Mouse (Mus musculus): Measurements from ENCODE around the gene Olfr1076.
"Not testable (repeated sequence)": the region's sequence is repeated elsewhere in the genome, so short reads cannot be mapped to it uniquely, and the experiment has no call there.

Gene Olfr1076

GRCm38 (mm10) chr2:86508161-86508560 lies at the start of gene Olfr1076:
Olfr1076 (plus strand) TSS chr2:86508461.
- DNase-seq (ENCODE audit: low spot score) = no peak

- no peak for DNase-seq (ENCODE audit: low spot score)
These were observed 47.8 kb upstream of the Olfr1076 start for GRCm38 (mm10) chr2:86460434-86460833.

- peak; percentile 82 for DNase-seq (ENCODE audit: low spot score)
These were observed 43.7 kb upstream of the Olfr1076 start for GRCm38 (mm10) chr2:86464442-86465109.

- no peak for DNase-seq (ENCODE audit: low spot score)
These were observed 21.0 kb upstream of the Olfr1076 start, which contains the start of gene Olfr228 for GRCm38 (mm10) chr2:86487286-86487685. Olfr228 (minus strand) TSS chr2:86487386.

GRCm38 (mm10) chr2:86530991-86531390 lies 22.7 kb downstream of the Olfr1076 start:
- no peak for DNase-seq (ENCODE audit: low spot score)

- no peak for DNase-seq (ENCODE audit: low spot score)
These were observed 34.1 kb downstream of the Olfr1076 start, which contains the start of gene Olfr1079 for GRCm38 (mm10) chr2:86542380-86542779. Olfr1079 (minus strand) TSS chr2:86542480.

GRCm38 (mm10) chr2:86558135-86558534 lies 49.9 kb downstream of the Olfr1076 start, which contains the start of gene Olfr1080:
Olfr1080 (minus strand) TSS chr2:86558235.
- DNase-seq (ENCODE audit: low spot score) = not testable (repeated sequence)
